Mouse (Mus musculus) kidney, postnatal 4 days (tissue): ENCODE measurements around the gene Tcf7l2.
A peak's percentile ranks its signal among the peaks of the same experiment; 100 is the strongest.

Source experiments
- DNase-seq, 2 experiments: peaks; one replicate each; pipeline ENCODE4 v3.0.0; 2021; ENCODE audit warnings: mixed read lengths in 2 of 2

Tcf7l2 gene

DNA sequence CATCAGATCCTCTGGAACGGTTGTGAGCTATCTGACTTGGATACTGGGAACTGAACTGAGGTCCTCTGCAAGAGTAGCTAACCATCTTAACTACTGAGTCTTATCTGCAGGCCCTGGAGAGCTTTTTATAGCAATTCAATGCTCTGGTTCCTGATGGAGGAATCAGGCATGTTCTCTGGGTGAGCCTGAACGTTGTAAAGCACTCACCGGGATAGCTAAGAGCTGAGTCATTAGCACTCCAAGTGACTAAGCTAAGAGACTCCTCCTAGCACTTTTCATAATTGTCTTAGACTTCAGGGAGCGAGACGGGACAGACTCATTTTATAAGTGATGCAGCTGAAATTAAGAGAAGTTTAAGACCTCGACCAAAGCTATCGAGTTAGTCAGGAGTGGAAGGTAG lies 53.7 kb downstream of the Tcf7l2 start:
- no peak for DNase-seq

DNA sequence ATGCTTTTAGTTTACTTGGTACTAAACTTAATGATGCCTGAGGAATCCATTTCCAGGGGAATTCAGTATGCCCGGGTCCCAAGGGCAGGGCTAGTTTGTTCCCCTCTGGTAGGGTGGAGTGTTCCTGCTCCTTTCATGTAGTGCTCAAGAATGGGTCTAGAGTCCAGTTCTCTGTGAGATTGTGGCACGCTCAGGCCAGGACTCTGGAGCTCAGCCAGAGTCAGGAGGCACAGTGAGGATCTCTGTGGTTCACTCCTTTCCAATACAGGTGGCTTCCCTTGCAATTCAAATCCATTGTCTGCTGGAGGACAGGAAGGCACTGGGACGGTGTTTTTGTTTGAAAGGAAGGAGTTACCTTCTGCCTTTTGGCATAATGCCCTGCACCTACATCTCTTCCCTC lies 56.2 kb downstream of the Tcf7l2 start:
- DNase-seq, result peak in 1 of 2 experiments; percentile 47

DNA sequence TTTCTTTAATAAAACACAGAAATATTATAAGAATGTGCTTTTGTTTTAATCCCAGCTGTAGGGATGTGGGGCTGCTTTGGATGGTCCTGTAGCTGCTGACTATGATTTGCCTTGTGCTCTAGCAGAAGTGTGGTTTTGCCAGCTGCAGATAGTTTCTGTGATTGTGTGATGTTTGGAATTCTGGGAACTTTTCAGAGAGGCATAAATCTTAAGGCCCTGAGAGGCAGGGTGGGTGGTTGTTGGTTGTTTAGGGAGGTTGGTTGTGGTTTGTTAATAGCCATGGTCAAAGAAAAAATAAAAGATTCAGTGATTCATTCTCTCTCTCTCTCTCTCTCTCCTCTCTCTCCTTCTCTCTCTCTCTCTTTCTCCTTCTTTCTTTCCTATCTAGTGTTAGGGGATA lies 57.8 kb downstream of the Tcf7l2 start:
- no peak for DNase-seq

DNA sequence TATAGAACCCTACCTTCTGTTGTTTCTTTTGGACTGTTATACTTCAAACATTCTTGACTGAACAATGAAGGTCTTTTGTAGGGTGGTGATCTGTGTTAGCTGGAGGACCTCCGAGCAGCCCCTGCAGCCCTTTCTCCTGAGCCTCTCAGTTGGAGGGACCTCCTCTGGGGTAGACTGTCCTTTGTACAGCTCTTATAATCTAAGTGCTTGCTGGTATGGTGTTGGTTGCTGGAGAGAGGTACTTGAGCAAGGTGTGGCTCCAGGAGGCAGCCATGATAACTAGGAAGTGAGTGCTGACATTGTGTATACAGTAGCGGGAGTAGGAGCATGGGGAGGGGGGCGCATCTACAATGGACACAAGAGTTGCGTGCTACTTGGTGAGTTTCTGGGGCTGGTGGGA lies 58.4 kb downstream of the Tcf7l2 start:
- no peak for DNase-seq

DNA sequence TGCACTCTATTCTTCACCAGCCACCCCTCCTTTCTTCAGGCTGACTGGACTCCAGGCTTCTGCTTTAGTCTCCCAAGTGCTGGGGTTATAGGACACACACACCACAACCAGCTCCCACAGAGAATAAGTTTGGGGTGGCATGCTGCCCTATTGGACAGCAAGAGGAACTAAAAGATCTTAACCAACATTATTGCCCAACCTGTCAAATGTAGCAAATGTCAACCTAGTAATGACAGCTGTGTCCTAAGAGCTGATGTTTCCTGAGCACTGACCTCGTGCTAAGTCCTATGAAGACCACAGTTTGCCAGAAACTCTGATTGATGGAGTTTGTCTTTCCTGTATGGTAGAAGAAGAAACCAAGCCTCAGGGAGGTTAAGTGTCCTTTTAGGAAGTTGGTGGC lies 61.5 kb downstream of the Tcf7l2 start:
- DNase-seq, result no peak

DNA sequence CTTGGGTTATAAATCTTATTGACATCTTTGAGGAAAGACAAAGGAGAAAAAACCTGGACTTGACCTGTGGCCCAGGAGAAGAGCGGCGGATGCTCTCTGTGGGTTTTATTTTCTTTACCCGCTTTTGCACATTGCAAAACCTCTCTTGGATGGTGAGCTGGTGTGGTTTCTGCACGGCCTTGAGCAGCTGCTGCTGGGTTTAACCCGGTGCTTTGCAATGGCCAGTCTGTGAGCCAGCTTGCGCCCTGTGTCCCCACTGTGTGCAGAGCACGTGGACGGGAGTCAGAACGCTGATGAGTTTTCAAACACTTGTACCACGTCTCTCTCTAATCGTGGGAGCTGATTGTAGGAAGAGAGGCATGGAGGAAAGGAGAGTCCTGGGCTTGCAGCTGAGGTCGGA lies 62.2 kb downstream of the Tcf7l2 start:
- no peak for DNase-seq

DNA sequence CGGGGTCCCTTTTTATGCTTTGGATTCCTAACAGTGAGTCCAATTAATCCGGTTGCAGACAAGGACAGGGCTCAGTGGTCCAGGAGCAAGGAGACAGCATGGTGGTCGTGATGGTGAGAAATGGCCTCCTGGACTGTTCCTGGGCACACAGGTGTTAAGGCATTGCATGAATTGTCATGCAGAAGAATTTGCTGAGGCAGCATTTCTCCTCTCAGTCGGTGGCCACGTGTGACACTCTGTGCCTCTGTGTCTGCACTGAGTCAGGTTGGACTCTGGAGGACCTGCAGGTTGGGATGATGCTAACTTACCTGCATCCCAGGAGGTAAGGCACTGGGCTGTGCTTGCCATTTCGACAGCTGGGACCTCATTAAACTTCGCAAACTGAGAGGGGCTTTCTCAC lies 63.2 kb downstream of the Tcf7l2 start:
- DNase-seq, result no peak

DNA sequence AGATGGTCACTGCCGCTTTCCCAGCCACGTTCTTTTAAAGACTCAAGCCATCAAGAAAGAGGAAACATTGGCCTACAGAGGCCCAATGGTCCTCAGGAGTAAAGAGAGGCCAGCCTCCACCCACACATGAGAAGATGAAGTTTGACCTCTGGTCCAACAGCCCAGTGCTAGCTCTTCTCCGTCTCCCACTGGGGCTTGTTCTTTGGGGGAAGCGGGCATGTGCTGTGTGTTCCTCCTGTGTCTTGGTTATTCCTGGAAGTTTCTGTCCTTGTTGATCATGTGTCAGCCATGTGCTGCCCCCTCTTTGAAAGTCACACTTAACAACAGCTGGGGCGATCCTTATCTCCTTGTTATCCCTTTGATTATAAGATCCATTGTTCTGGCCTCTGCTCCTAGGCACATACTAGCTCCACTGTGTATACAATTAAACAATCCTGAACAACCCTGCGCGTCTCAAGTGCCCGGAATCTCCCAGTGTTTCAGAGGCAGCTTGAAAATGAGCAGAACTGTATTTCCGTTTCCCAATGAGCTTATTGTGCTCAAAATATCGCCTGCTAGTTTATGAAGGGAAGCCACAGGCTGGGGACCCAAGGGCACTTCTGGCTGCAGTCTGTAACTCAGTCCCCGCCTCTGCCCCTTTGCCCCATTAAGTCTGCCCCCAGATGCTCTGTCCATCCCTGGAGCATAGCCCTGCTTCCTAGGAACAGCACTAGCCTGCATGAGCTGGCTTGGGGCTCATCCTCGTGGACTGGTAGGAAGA lies 65.0 kb downstream of the Tcf7l2 start:
- peak in 1 of 2 experiments; percentile 44 for DNase-seq

DNA sequence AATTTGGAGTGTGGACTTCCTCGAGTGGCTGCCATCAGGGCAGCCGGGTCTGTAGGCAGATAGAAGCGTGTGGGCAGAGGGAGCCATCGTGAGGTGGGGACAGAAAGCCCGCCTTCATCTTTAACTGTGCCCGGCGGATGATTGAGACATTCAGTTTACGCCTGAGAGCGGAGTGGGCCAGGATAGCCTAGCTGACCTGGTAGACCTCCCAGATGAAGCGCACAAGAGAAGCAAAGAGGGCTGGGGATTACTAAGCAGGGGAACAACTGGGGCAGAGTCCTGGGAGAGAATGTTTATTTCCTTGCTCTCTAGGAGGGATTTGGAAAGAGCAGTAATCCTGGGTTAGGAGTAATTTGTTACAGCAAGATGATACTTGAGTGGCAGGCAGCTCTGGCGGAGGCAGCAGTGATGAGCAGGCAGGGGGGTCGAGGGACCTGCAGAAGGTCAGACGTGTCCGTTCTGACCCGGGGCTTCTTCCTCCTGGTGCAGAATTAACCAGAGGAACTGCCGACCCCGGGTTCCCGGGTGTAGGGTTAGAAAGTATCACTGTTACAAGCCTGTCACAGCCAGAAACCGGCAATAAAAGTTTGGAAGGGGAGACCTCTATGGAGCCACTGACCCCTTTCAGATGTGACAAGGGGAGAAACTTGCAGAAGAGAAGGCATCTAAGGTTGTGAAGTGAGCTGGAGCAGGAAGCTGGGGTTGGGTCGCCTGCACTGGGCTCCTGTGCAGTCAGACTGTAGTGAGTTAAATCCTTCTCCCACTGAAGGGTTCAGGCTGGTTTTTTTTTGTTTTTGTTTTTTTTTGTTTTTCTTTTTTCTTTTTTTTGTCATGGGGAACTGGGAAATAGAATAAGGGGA lies 65.8 kb downstream of the Tcf7l2 start:
- DNase-seq, result no peak

DNA sequence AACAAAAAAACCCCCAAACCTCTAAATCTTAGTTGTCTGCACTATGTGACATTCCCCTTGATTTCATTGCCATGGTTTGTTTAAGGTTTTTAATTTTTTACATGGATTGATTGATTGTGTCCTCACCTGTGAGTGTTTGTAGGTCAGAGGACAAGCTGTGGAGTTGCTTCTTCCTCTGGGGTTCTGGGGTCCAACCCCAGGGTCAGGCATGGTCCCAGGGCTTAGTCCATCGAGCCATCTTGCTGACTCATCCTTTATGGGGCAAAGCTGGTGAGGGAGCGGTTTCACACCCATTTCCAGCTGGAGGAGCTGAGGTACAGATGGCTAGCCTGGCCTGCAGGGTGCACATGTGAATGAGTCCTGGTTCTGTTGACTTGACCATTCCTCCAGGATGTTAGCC lies 66.7 kb downstream of the Tcf7l2 start:
- DNase-seq, result no peak

DNA sequence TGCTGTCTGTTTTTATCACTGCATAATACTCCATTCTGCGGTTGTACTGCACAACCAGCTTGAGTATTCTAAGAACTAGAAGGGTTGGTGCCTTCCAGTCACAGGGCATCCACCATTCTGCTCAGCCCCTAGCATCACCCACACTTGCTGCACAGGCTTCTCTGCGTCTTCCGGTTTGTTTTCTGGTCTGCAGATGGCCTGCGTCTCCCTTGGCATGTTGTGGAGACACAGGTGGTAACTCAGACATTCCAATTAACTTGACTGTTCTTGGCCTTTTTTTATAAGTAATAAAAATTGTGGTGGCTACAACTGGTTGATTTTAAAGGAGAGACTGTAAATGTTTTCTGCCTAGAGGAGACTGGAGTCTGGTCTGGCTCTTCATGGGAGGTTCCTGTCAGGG lies 67.9 kb downstream of the Tcf7l2 start:
- no peak for DNase-seq

DNA sequence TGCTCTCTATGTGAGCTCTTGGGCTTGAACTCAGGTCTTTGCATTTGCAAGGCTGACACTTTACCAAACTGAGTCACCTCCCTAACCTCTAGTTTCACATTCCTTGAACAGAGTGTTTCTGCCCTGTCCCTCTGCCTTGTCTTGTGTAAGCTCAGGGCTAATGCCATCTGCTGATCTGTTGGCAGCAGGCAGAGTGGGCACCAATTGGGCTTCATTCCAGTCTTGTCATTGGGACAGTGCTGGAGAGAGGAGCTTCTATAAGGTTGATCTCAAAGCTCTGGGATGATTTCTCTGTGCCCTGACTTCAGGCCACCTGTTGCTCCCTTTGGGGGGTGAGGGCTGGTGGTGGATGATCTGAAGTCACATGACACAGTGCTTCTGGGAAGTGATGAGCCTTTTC lies 70.6 kb downstream of the Tcf7l2 start:
- DNase-seq, result no peak

DNA sequence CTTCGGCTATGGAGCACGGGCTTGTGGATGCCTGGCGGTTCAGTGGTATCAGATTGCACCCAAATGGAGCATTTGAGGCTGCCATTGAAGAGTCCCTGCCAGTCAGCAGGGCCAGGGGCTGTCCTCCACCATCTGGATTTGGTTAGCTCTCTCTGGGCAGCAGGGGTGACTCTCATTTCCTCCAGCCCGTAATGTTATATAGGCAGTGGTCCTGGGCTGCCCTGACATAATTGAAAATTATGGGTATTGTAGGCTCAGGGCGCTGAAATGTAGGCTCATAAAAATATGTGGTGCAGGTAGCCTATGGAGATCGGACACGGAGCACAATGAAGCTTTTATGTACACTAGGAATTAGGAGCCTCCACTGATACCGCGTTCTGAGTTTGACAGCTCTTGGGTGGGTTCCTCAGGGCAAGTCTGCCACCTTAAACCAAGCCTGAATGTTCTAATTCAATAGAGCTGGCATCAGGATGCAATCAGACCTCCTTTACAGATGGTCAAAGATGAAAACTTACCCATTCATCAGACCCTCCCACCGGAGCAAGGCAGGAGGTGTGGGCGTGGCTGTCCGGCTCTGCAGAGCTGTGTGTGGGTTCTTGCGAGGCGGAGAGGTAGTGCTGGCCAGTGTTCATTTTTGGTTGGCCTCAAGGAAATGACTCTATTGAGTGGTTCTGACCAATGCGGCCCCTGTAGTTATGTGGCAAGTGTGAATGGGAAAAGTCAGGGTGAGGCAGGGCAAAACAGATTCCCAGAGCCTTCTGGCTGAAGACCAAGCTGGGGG lies 73.6 kb downstream of the Tcf7l2 start:
- no peak for DNase-seq

DNA sequence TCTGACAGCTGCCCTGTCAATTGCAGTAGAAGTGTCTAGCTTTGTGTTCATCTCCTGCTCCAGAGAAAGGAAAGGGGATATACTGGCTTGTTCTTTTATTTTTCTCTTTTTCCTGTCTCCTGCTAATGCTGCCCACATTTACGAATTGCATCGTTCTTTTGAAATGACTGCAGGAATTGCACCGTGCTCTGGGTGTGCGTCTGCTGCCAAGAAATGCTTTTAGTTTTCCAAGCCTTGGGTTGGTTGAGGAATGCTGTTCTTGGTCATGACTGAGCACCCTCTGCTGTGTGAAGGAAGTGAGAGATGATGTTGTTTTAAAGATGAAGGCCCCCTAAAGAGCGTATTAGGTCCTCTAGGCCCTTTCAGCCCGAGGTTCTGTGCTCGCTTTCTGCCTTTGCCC lies 75.4 kb downstream of the Tcf7l2 start:
- DNase-seq, result no peak

DNA sequence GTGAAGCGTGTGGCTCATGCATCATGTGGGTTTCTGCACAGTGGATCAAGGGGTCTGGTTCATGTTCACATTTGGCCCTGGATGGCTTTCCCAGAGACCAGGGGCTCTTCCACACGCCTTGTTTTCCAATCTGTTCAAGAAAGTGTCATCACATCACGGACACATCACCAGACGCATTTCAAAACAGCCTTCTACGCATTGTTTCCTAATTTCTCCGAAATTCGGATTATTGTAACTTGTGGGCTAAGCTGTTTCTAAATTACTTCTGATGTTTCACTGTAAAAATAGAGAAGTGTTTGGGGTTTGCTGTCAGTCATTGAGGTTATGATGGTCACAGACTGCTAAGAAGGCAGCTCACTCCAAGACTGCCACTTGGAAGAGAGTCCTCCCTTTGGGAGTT lies 78.6 kb downstream of the Tcf7l2 start:
- no peak for DNase-seq

DNA sequence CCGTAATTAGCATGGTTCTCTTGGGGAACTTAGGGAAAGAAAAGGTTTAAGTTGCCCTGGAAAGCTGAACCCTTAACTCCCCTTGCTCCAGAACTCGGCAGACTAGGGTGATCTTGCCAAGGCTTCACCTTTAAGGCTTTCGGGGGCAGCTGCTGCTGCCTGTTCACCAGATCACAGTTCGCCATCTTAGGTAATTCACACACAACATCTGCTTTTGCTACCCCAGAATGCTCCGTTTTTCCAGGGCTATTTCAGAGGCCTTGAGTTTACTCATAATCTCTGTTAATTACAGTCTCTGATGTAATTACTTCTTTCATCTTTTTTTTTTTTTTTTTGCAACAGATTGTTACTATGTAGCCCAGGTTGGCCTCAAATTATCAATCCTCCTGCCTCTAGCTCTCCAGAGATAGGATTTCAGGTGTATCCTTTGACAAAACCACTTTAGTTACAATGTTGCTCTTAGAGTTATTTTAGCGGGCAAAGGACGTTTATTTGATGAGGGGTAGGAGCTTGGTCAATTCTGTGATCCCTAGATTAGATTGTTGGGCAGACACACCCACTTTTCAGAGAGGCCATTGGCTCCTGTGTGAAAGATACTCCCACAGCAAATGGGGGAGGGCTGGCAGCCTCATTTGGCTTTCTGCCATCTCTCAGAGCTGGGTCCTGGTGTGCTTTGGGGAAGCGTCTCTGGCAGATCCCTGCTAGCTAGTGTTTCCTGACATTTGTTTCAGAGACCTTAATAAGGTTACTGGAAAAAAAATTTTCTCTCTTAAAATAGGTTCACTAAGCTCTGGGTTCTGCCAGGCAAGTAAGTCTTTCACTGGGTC lies 83.6 kb downstream of the Tcf7l2 start:
- DNase-seq, result peak; percentile 45 to 67

DNA sequence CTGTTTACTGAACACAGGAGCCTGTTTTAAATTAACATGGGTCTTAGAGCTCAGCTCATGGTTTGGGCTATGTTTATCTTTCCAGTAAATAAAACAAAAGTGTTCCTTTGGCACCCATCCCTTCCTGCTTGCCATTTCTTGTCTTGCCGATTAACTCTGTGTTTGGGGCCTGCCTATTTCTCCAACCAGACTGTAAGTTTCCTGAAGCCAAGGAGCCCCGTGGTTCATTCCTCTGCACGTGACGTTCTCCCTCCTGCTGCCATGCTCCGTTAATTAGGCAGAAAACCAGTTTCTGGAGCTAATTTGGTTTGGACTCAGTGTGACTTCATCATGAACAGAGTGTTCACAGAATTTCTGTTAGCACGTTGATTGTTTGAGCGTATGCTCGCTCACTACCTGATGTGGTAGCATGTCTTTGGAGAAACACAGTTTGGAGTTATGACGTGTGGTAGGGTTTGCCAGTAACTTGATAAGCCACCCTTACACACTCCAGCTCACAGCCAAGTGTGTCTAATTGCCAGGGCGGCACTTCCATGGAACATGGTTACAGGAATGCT lies 84.4 kb downstream of the Tcf7l2 start:
- peak in 1 of 2 experiments; percentile 20 for DNase-seq

DNA sequence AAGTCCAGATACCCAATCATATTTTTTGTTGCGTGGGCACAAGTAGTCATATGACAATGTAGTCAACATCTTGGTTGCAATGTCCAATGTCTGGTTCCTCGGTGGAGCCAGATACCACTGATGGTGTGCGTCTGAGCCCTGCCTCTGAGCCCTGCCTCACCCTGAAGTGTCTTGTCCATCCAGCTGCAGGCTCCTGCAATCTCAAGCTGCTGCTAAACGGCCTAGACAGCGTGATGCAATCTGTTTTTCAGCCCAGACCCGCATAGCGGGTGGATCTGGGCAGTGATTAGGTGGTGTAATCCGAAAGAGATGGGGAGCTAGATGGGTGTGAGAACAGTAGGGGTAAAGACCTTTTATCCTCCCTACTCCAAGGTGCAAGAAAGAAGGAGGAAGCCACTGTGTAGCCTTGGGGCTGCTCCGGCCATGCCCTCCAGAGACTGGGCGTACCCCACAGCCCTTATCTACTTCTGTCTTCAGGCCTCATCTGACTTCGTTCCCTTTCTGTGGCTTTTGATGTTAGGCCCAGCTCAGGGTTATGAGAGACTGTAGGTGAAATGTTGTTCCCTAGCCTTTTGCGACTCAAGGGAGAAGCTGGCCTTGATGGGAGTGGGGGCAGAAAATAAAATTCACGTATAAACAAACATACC lies 86.1 kb downstream of the Tcf7l2 start:
- no peak for DNase-seq

DNA sequence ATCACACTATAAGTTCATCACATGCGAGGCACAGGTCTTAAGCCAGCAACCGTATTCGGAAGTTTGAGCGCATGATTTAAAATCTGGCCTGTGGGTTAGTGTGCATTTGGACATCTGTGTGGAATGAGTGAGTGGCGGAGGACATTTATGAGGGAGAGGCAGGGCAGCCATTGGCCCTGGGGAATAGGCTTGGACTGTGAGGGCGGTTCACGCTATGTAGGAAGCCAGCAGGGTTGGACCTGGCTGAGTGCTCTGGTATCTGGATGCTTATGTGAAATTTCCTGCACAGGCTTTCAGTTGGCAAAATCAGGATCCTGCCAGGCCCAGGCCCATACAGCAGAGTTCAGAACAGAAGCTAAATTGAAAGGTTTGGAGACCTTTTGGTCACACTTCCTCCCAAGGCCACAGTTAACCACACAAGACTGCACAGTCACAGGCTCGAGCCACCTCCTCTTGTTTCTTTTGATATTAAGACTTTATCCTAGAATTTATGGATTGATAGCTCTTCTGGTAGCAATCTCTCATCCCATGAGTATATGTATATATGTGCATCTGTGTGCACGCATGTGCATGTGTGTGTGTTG lies 89.4 kb downstream of the Tcf7l2 start:
- peak in 1 of 2 experiments; percentile 26 for DNase-seq

DNA sequence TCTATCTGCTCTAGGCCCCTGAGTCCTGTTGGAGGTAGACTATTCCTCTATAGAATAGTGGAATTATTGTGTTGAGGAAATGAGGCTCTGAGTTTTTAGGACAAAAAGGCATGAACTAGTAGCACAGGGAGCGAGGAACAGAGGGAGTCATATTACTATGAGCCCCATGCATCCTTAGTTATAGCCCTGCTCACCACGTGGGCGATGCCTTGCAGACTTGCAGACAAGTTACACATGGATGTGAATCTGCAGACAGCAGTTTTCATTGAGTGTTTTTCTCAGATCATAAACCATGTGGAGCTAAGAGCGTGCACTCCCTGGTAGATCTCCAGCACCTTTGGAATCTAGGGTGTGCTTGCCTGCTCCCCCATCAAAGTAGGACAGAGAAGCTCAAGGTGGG lies 90.5 kb downstream of the Tcf7l2 start:
- peak in 1 of 2 experiments; percentile 30 for DNase-seq

DNA sequence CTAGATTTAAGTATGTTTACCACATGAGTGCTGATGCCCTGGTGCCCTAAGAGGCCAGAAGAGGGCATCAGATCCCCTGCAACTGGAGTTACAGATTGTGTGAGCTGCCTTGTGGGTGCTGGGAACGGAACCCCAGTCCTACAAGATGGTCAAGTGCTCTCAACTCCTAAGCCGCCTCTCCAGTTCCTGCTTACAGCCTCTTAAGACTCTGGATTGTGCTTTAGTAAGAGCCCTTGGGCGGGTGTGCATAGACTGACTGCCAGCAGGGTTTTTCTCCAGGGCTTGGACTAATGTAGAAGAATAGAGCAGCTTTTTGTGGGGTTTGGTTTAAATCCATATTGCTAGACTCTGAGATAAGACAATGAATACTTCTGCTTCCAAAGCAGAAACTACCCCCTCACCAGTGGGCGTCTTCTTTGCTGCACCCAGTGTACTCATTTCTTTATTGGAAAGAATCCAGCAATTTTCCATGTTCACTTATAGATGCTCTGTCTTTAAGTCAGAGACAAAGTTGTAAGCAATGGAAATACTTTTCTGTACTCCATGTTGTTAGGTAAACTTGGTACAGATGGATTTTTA lies 92.3 kb downstream of the Tcf7l2 start:
- DNase-seq, result no peak
